Mouse (Mus musculus) MEL (cell line): Measurements from ENCODE around the gene Tbcd. TPM values are rescaled to one million over a fixed set of nuclear protein-coding genes. Genes with fewer than 3 reads are reported as not detected.

Source experiments
- DNase-seq: peaks from one replicate; pipeline ENCODE4 v3.0.0; 2011; ENCODE audit warnings: low read depth, low spot score
- H3K27ac ChIP-seq: 2 replicates; pipeline ENCODE4 v1.5.1; 2012; ENCODE audit warnings: low read depth, mild to moderate bottlenecking, control low read depth, low read length, moderate library complexity; ENCODE audit not compliant: control insufficient read depth
- H3K27me3 ChIP-seq, 2 experiments: fragments of 150-350 bp in 1 of 2; sonication (generic) in 1 of 2; 2 replicates each; pipeline ENCODE4 v1.6.1; 2012; ENCODE audit warnings: low read length in 2 of 2, mild to moderate bottlenecking in 2 of 2, improper control_type of control experiment in 1 of 2, moderate library complexity in 1 of 2; ENCODE audit not compliant: insufficient read depth in 2 of 2, control insufficient read depth in 1 of 2
- H3K36me3 ChIP-seq, 2 experiments: 2 replicates each; pipeline ENCODE4 v1.6.1; 2012 to 2014; ENCODE audit warnings: low read length in 2 of 2, improper control_type of control experiment in 1 of 2, inconsistent platforms in 1 of 2, mild to moderate bottlenecking in 1 of 2; ENCODE audit not compliant: insufficient read depth in 2 of 2, control insufficient read depth in 1 of 2
- H3K4me1 ChIP-seq, 2 experiments: fragments of 150-350 bp in 1 of 2; sonication (generic) in 1 of 2; 2 replicates each; pipeline ENCODE4 v1.6.1; 2012; ENCODE audit warnings: low read length in 2 of 2, improper control_type of control experiment in 1 of 2, mild to moderate bottlenecking in 1 of 2; ENCODE audit not compliant: insufficient read depth in 2 of 2, control insufficient read depth in 1 of 2
- H3K4me3 ChIP-seq, 2 experiments: fragments of 150-350 bp in 1 of 2; sonication (generic) in 1 of 2; 2 replicates each; pipeline ENCODE4 v1.5.1; 2012; ENCODE audit warnings: low read depth in 2 of 2, low read length in 2 of 2, mild to moderate bottlenecking in 2 of 2, moderate library complexity in 2 of 2, control low read depth in 1 of 2, improper control_type of control experiment in 1 of 2; ENCODE audit not compliant: control insufficient read depth in 1 of 2, insufficient read depth in 1 of 2
- H3K79me2 ChIP-seq: 2 replicates; pipeline ENCODE4 v1.6.1; 2012; ENCODE audit warnings: mild to moderate bottlenecking, low read length, moderate library complexity; ENCODE audit not compliant: control insufficient read depth, poor library complexity, insufficient read depth
- H3K9ac ChIP-seq: 2 replicates; pipeline ENCODE4 v1.6.1; 2012; ENCODE audit warnings: low read depth, mild to moderate bottlenecking, control low read depth, low read length, moderate library complexity; ENCODE audit not compliant: control insufficient read depth, poor library complexity, severe bottlenecking
- H3K9me3 ChIP-seq: fragments of 150-350 bp; sonication (generic); replicated peaks from 2 replicates; pipeline ENCODE4 v1.6.1; 2012; ENCODE audit warnings: mild to moderate bottlenecking, low read length, improper control_type of control experiment, moderate library complexity; ENCODE audit not compliant: insufficient read depth
- BHLHE40 ChIP-seq: IDR thresholded peaks from 2 replicates; pipeline ENCODE4 v1.6.1; 2012; ENCODE audit warnings: low read depth, mild to moderate bottlenecking, inconsistent platforms, low read length, improper control_type of control experiment, borderline replicate concordance
- EP300 ChIP-seq, 2 experiments: IDR thresholded peaks; 2 replicates each; pipeline ENCODE4 v1.6.1; 2011; ENCODE audit warnings: improper control_type of control experiment in 2 of 2, low read length in 2 of 2, low read depth in 1 of 2, mild to moderate bottlenecking in 1 of 2
- JUND ChIP-seq: IDR thresholded peaks from 2 replicates; pipeline ENCODE4 v1.6.1; 2011; ENCODE audit warnings: low read depth, mild to moderate bottlenecking, improper control_type of control experiment, low read length
- MAZ ChIP-seq: IDR thresholded peaks from 2 replicates; pipeline ENCODE4 v1.6.1; 2012; ENCODE audit warnings: low read depth, mild to moderate bottlenecking, inconsistent platforms, low read length, improper control_type of control experiment
- MEF2A ChIP-seq: IDR thresholded peaks from 2 replicates; pipeline ENCODE4 v1.6.1; 2014; ENCODE audit warnings: low read depth, mild to moderate bottlenecking, inconsistent platforms, low read length, improper control_type of control experiment; ENCODE audit not compliant: poor library complexity, insufficient replicate concordance, severe bottlenecking; ENCODE audit errors: extremely low read depth
- NRF1 ChIP-seq: IDR thresholded peaks from 2 replicates; pipeline ENCODE4 v1.6.1; 2014; ENCODE audit warnings: low read depth, mild to moderate bottlenecking, inconsistent platforms, low read length, improper control_type of control experiment, moderate library complexity; ENCODE audit not compliant: poor library complexity, insufficient read depth, severe bottlenecking
- POLR2A ChIP-seq, 2 experiments: IDR thresholded peaks; 2 replicates each; pipeline ENCODE4 v1.6.1; 2011 to 2012; ENCODE audit warnings: low read length in 2 of 2, mild to moderate bottlenecking in 2 of 2, control low read depth in 1 of 2, improper control_type of control experiment in 1 of 2, low read depth in 1 of 2, moderate library complexity in 1 of 2; ENCODE audit not compliant: control insufficient read depth in 1 of 2, insufficient read depth in 1 of 2, poor library complexity in 1 of 2
- POLR2AphosphoS2 ChIP-seq: IDR thresholded peaks from 2 replicates; pipeline ENCODE4 v1.6.1; 2011; ENCODE audit warnings: low read length, improper control_type of control experiment
- TAL1 ChIP-seq: IDR thresholded peaks from 2 replicates; pipeline ENCODE4 v1.6.1; 2012; ENCODE audit warnings: mild to moderate bottlenecking, inconsistent platforms, low read length, moderate library complexity, mixed read lengths
- TCF12 ChIP-seq: IDR thresholded peaks from 2 replicates; pipeline ENCODE4 v1.6.1; 2014; ENCODE audit warnings: low read depth, mild to moderate bottlenecking, inconsistent platforms, low read length, improper control_type of control experiment, moderate library complexity
- USF2 ChIP-seq, 2 experiments: IDR thresholded peaks; 2 replicates each; pipeline ENCODE4 v1.6.1; 2011 to 2012; ENCODE audit warnings: improper control_type of control experiment in 2 of 2, low read length in 2 of 2, borderline replicate concordance in 1 of 2, inconsistent platforms in 1 of 2, low read depth in 1 of 2, mild to moderate bottlenecking in 1 of 2; ENCODE audit not compliant: insufficient read depth in 1 of 2
- ZKSCAN1 ChIP-seq: IDR thresholded peaks from 2 replicates; pipeline ENCODE4 v1.6.1; 2012; ENCODE audit warnings: low read depth, mild to moderate bottlenecking, inconsistent platforms, low read length, improper control_type of control experiment, moderate library complexity
- ZMIZ1 ChIP-seq: IDR thresholded peaks from 2 replicates; pipeline ENCODE4 v1.6.1; 2012; ENCODE audit warnings: low read depth, mild to moderate bottlenecking, inconsistent platforms, low read length, improper control_type of control experiment, moderate library complexity
- ZNF384 ChIP-seq: IDR thresholded peaks from 2 replicates; pipeline ENCODE4 v1.6.1; 2012; ENCODE audit warnings: low read depth, mild to moderate bottlenecking, inconsistent platforms, low read length, improper control_type of control experiment
- polyA plus RNA-seq, 2 experiments: library from polyadenylated mRNA; stranded (reverse) in 1 of 2; unstranded in 1 of 2; fragments of >175 nt in 1 of 2; fragments of >200 nt in 1 of 2; gene quantifications; 2 replicates each; pipeline versions ENCODE4 v1.2.1 to v1.2.4; 2012; ENCODE audit warnings: low replicate concordance in 2 of 2, low read depth in 1 of 2; ENCODE audit not compliant: insufficient read length in 2 of 2, insufficient read depth in 1 of 2, missing spikeins in 1 of 2
- total RNA-seq: library from RNA; depleted of rRNA; stranded (reverse); fragments of 300-350 nt; gene quantifications from 2 replicates; pipeline ENCODE4 v1.2.3, GENCODE M21; 2012

The Tbcd gene
- total and polyA plus RNA-seq, 3 experiments = 50.0 to 65.3 TPM; not detected in 1

DNA sequence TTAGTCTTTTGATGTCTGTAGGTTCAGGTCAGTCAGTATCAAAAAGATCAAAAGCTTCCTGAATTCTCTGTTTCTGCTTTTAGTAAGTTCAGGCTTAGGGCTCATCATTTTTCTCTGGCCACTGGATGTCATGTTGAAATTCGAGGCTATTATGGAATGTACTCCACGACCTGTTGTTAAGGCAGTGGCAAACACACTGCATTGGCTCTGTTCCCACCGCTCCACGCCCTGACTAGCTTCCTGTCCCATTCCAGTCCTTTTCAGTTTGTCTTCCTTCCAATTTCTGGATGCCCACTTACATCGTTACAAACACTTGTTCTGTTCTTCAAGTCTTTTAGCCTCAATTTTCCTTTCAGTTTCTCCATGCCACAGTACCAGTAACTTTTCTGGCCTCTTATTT is 36.4 kb upstream of the Tbcd start:
- Histone ChIP-seq H3K4me1 (no peaks in the 10 kb centered on the region; a peak in 1 of 4 replicates), H3K9me3 (no peaks in the 10 kb centered on the region), H3K79me2 (no peaks in the 10 kb centered on the region), H3K27ac (no peak overlapping the region), H3K4me3 (no peak overlapping the region), H3K27me3 (peaks cover 1 to 3% of the 10 kb centered on the region in 2 experiments; a peak in 1 of 4 replicates), H3K9ac (no peak overlapping the region), H3K36me3 (peaks cover 0 to 4% of the 10 kb centered on the region in 2 experiments; a peak in 2 of 4 replicates)
- DNase-seq = no peak
- TF ChIP-seq BHLHE40 (no peak), JUND (no peak), ZNF384 (no peak), MEF2A (no peak), EP300 (IDR thresholded peaks at IDR 0.05; ENCODE audit: low read depth in 1 of 2, low read length in 2 of 2) (no peak), POLR2A (IDR thresholded peaks at IDR 0.05; ENCODE audit: control insufficient read depth in 1 of 2, insufficient read depth in 1 of 2, low read depth in 1 of 2, low read length in 2 of 2, poor library complexity in 1 of 2) (no peak), NRF1 (no peak), ZMIZ1 (no peak), TCF12 (no peak)

DNA sequence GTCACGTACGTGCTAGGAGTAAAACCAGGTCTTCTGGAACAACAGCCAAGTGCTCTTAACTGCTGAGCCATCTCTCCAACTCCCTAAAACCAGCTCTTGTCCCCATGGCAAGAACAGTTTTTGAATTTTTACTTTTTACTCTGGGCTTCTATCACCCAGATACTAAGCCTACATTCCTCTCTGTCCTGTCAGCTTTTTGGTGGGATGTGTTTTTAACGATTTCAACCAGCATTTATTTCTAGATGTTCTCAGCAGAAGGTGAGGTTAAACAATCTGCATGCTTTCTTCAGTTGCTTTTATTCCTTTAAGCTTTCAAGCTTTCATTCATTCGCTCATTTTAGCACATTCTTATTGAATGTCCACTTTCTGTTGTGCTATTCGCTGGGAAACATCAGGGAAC is 33.8 kb upstream of the Tbcd start:
- no peak for DNase-seq
- H3K79me2 ChIP-seq = peaks cover 3% of the 10 kb centered on the region; the same call in 1 of the 2 replicates
- H3K27me3 ChIP-seq = peaks cover 1 to 3% of the 10 kb centered on the region in 2 experiments; a peak in 1 of 4 replicates
- no peak overlapping the region for H3K9ac ChIP-seq
- no peak overlapping the region for H3K4me3 ChIP-seq
- no peaks in the 10 kb centered on the region for H3K9me3 ChIP-seq
- no peak overlapping the region for H3K27ac ChIP-seq
- peaks cover 2 to 5% of the 10 kb centered on the region in 2 experiments for H3K4me1 ChIP-seq
- peaks cover 0 to 11% of the 10 kb centered on the region in 2 experiments; a peak in 2 of 4 replicates for H3K36me3 ChIP-seq
- no peak for TF ChIP-seq ZKSCAN1
- no peak for TF ChIP-seq USF2 (IDR thresholded peaks at IDR 0.05; ENCODE audit: borderline replicate concordance in 1 of 2, insufficient read depth in 1 of 2, low read depth in 1 of 2, low read length in 2 of 2)
- no peak for TF ChIP-seq TAL1
- TF ChIP-seq NRF1 = no peak
- TF ChIP-seq MAZ = no peak
- TF ChIP-seq POLR2AphosphoS2 = no peak
- TF ChIP-seq, all 39 proteins: peak for 0
